Mouse (Mus musculus) thymus, adult 2 months (tissue): Measurements from ENCODE around the gene Arhgef40. TPM values are rescaled to one million over a fixed set of nuclear protein-coding genes. Genes with fewer than 3 reads are reported as not detected.
A peak's percentile ranks its signal among the peaks of the same experiment; 100 is the strongest.

Source experiments
- DNase-seq: peaks from one replicate; pipeline ENCODE4 v3.0.0; 2021
- H3K27ac ChIP-seq: fragments of 200-500 bp; 2 replicates; pipeline ENCODE4 v1.5.1; 2012; ENCODE audit warnings: low read length, control low read depth; ENCODE audit not compliant: control insufficient read depth, insufficient read depth
- H3K27me3 ChIP-seq: fragments of 200-500 bp; 2 replicates; pipeline ENCODE4 v1.6.1; 2012; ENCODE audit warnings: mild to moderate bottlenecking, low read length, moderate library complexity, mixed read lengths; ENCODE audit not compliant: control insufficient read depth, insufficient read depth
- H3K36me3 ChIP-seq: fragments of 200-500 bp; 2 replicates; pipeline ENCODE4 v1.6.1; 2012; ENCODE audit warnings: mild to moderate bottlenecking, low read length, moderate library complexity; ENCODE audit not compliant: control insufficient read depth, insufficient read depth
- H3K4me1 ChIP-seq: fragments of 200-500 bp; replicated peaks from 2 replicates; pipeline ENCODE4 v1.6.1; 2012; ENCODE audit warnings: low read length; ENCODE audit not compliant: control insufficient read depth, insufficient read depth
- H3K4me3 ChIP-seq: fragments of 200-500 bp; 2 replicates; pipeline ENCODE4 v1.5.1; 2012; ENCODE audit warnings: mild to moderate bottlenecking, low read length, control low read depth, moderate library complexity; ENCODE audit not compliant: control insufficient read depth, insufficient read depth
- CTCF ChIP-seq: fragments of 200-500 bp; IDR thresholded peaks from 2 replicates; pipeline ENCODE4 v1.5.1; 2012; ENCODE audit warnings: mild to moderate bottlenecking, control low read depth, low read length, moderate library complexity, borderline replicate concordance; ENCODE audit not compliant: control insufficient read depth, poor library complexity, insufficient read depth; ENCODE audit errors: extremely low read depth
- POLR2A ChIP-seq: fragments of 200-500 bp; IDR thresholded peaks from 2 replicates; pipeline ENCODE4 v1.6.1; 2012; ENCODE audit warnings: mild to moderate bottlenecking, low read length, control low read depth, moderate library complexity; ENCODE audit not compliant: control insufficient read depth, poor library complexity, insufficient read depth; ENCODE audit errors: extremely low read depth
- WGBS: fragments of 180-500 bp; shearing (Covaris S2); methylation state at CpG from one replicate; pipeline ENCODE4 v1.1.7; 2018; 5-methylcytosine and 5-hydroxymethylcytosine counted together
- polyA plus RNA-seq: library from polyadenylated mRNA; depleted of rRNA; stranded (reverse); fragments of >200 nt; gene quantifications from 2 replicates; pipeline ENCODE4 v1.2.3, GENCODE M21; 2012

Arhgef40 gene
- polyA plus RNA-seq, 1 experiment = 62.3 TPM

DNA sequence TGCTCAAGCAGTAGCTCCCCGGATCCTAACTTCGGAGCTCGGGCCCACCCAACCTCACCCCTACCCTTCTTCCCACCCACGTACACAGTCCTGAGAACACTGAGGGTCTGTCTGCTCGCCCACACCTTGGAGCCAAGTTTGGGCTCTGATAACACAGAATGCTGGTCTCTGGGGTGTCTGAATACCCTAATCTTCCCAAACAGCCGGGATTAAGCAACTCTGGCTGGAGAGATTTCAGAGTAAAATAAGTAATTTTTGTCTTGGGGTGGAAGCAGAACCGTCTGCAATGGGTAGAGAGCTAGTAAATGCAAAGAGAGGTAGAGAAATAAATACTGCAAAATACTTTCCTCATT, 1.6 kb downstream of the Arhgef40 start:
- DNase-seq = no peak
- H3K4me3 ChIP-seq = peak overlapping the region; percentile 44
- TF ChIP-seq CTCF (no peak), POLR2A (no peak)
- no peak overlapping the region for H3K27ac ChIP-seq
- no peaks in the 10 kb centered on the region for H3K27me3 ChIP-seq
- peaks cover 33% of the 10 kb centered on the region for H3K4me1 ChIP-seq
- no peaks in the 10 kb centered on the region for H3K36me3 ChIP-seq
- 34% methylated on average over 7 of the region's 7 CpGs for WGBS

GRCm38 (mm10) chr14:51987177-51987576, 2.7 kb downstream of the Arhgef40 start:
- H3K4me3 ChIP-seq = no peak overlapping the region
- TF ChIP-seq CTCF (no peak), POLR2A (no peak)
- H3K27me3 ChIP-seq = no peaks in the 10 kb centered on the region
- WGBS = 69% methylated on average over 6 of the region's 6 CpGs
- DNase-seq = no peak
- peaks cover 33% of the 10 kb centered on the region for H3K4me1 ChIP-seq
- no peaks in the 10 kb centered on the region for H3K36me3 ChIP-seq
- no peak overlapping the region for H3K27ac ChIP-seq

DNA sequence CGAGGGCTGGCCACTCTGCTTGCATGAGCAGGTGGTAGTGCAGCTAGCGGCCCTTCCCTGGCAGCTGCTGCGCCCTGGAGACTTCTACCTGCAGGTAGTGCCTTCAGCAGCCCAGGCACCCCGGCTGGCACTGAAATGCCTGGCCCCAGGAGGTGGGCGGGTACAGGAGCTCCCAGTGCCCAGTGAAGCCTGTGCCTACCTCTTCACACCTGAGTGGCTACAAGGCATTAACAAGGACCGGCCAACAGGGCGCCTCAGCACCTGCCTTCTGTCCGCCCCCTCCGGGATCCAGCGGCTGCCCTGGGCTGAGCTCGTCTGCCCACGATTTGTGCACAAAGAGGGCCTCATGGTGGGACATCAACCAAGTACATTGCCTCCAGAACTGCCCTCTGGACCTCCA, 4.2 kb downstream of the Arhgef40 start:
- H3K4me3 ChIP-seq = no peak overlapping the region
- WGBS = 94% methylated on average over 12 of the region's 12 CpGs
- peaks cover 31% of the 10 kb centered on the region for H3K4me1 ChIP-seq
- no peak for DNase-seq
- TF ChIP-seq CTCF (no peak), POLR2A (no peak)
- no peaks in the 10 kb centered on the region for H3K36me3 ChIP-seq
- no peaks in the 10 kb centered on the region for H3K27me3 ChIP-seq
- H3K27ac ChIP-seq = no peak overlapping the region

GRCm38 (mm10) chr14:51989461-51989970, 5.0 kb downstream of the Arhgef40 start:
- TF ChIP-seq CTCF (no peak), POLR2A (no peak)
- no peak overlapping the region for H3K4me3 ChIP-seq
- no peaks in the 10 kb centered on the region for H3K36me3 ChIP-seq
- peaks cover 25% of the 10 kb centered on the region for H3K4me1 ChIP-seq
- 31% methylated on average over 12 of the region's 12 CpGs for WGBS
- no peak for DNase-seq
- no peaks in the 10 kb centered on the region for H3K27me3 ChIP-seq
- no peak overlapping the region for H3K27ac ChIP-seq

- no peak for TF ChIP-seq CTCF
- TF ChIP-seq POLR2A = no peak
- H3K27me3 ChIP-seq = no peaks in the 10 kb centered on the region
- H3K27ac ChIP-seq = no peak overlapping the region
- no peak overlapping the region for H3K4me3 ChIP-seq
- no peak for DNase-seq
- no peaks in the 10 kb centered on the region for H3K36me3 ChIP-seq
- peaks cover 4% of the 10 kb centered on the region for H3K4me1 ChIP-seq
- WGBS = 94% methylated on average over 4 of the region's 4 CpGs
Measured at GRCm38 (mm10) chr14:51994453-51994852, 9.9 kb downstream of the Arhgef40 start.

GRCm38 (mm10) chr14:51995219-51995871, 10.8 kb downstream of the Arhgef40 start:
- Histone ChIP-seq H3K4me3 (no peak overlapping the region), H3K27me3 (no peaks in the 10 kb centered on the region), H3K4me1 (no peaks in the 10 kb centered on the region), H3K27ac (no peak overlapping the region), H3K36me3 (no peaks in the 10 kb centered on the region)
- no peak for TF ChIP-seq POLR2A
- no peak for TF ChIP-seq CTCF
- DNase-seq = no peak
- 50% methylated on average over 12 of the region's 12 CpGs for WGBS
